Mouse (Mus musculus): ENCODE results near the gene Miip. TPM values are rescaled to one million over a fixed set of nuclear protein-coding genes. Genes with fewer than 3 reads are reported as not detected.

Miip gene
- 19.4 and 26.0 TPM in 2 replicates for total RNA-seq (2021)
- long read RNA-seq, experiment 1, transcript Miip-201 (10 exons, 1,813 nt), result major isoform, 20 of 52 reads
- long read RNA-seq, experiment 1, transcript Miip-205 (9 exons, 1,909 nt), result minor isoform, 5 of 52 reads
- long read RNA-seq, experiment 1, partial matches to known transcripts, result 3 of 52 reads
- long read RNA-seq, experiment 1, other reads (novel, unspliced or antisense), result 24 of 52 reads
- long read RNA-seq, experiment 2, transcript Miip-201 (10 exons, 1,813 nt), result major isoform, 12 of 40 reads
- long read RNA-seq, experiment 2, partial matches to known transcripts, result 3 of 40 reads
- long read RNA-seq, experiment 2, other reads (novel, unspliced or antisense), result 20 of 40 reads

DNA sequence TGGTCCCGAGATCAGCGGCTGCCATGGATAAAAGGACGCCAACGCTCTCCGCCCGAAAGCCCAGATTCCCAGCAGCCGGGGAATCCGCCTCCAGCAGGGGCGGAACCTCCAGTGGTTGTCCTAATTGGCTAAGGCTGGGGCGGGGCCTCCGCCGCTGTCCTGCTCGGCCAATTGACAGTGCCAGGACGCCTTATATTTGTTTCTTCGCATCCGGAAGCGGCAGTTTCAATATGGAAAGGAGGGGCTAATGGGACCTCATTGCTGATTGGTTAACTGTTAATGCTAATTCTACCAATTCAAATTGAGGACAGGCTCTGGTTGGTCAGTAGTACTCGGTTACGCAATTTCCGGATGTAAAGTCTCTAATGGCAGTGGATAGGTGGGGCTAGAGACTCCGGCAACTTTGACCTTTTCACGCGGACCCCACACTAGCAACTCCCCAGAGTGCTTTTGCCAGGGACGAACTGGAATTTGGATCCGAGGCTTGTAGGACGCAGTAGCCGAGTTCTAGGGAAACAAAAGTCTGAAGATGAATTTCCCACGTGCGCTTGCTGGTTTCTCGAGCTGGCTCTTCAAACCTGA, at the start of gene Miip, which contains the start of gene Fv1:
Gene Miip (minus strand): TSS at position 367 of the 582 bp plus-strand sequence.
Gene Fv1 (plus strand): TSS at position 530 of the 582 bp plus-strand sequence.
- peak; percentile 97 for DNase-seq

- DNase-seq, result no peak
Observed at GRCm38 (mm10) chr4:147909486-147909885, 40.9 kb upstream of the Miip start.

- peak; percentile 70 for DNase-seq
Observed at GRCm38 (mm10) chr4:147906230-147906629, 37.6 kb upstream of the Miip start.

DNA sequence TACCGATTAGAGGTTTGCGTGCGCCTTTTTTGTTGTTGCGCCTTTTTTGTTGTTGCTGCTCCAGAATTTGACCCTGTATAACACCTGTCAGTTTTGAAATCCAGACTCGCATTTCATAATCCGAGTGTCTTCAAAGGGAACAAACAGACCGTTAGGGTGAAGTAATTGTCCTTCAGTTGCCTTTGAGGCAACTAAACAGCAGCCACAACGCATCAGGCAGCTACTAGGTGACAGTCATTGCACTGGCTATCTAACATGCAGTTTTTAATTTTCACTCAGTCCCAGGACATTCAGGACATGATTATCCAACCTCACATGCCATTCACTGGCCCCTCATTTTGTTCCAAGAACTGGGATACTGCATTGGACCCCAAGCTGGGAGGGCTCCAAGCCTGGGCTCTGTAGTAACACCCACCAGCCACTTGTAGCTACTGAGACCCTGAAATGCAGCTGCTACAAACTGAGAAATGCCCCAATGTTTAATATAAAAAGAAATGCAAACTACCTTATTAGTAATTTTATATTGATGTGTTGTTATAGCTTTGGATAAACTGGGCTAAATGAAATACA, 36.6 kb upstream of the Miip start:
- no peak for DNase-seq

DNA sequence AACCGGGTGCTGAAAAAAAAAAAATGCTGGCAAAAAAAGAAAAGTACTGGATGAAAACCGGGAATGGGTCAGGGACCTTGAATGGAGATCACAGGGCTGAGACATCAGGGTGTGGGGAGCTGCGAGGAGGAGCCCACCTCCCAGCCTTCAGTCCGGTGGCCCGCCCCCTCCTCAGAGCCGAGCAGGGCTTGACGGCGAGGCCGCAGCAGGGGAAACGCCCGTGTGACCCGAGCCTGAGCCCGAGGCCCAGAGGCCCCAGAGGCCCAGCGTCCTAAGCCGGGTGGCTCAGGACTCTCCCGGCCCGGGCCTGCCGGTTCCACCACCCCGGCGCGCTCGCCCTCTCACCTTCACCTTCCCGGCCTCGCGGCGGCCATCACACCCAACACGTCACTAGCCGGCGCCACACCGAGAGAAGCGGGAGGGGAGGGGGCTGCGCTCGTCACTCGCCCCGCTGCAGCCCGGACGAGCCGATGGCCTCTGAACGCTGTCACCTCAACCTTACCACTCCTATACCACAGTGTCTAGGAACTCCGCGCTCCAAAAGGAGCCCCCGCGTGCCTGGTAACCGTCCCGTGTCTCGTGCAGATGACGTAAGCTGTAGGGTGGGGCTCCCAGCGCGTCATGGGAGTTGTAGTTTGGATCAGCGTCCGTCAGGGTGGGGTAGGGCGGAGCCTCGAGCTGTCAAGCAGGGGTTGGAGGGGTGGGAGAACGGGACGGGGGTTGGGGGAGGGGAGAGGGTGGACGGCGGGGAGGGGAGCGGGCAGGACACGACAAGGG, 35.9 kb upstream of the Miip start, which contains the start of gene Mfn2:
Gene Mfn2 (minus strand): TSS at position 392 of the 777 bp plus-strand sequence.
- DNase-seq, result peak; percentile 92

DNA sequence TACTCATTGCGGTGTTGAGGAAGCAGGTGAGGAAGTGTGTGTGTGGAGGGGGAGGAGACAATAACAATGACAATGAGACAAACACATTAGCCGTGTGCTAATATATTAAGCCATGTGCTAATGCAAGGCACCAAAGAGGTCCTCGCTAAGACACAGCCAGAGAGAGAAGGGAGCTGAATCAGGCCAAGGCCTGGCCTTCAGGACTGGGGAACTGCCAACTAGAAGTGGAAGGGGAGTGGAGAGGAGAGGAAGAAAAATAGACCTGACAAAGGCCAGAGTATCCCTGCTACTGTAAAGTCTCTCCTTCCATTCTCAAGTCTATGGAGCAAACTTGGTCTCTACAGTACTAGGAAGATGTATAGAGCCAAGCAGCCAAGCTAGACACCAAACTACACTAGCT, 35.0 kb upstream of the Miip start:
- peak; percentile 72 for DNase-seq

- peak; percentile 48 for DNase-seq
Observed at GRCm38 (mm10) chr4:147902906-147903500, 34.4 kb upstream of the Miip start.

GRCm38 (mm10) chr4:147900452-147900851, 31.8 kb upstream of the Miip start:
- no peak for DNase-seq

DNA sequence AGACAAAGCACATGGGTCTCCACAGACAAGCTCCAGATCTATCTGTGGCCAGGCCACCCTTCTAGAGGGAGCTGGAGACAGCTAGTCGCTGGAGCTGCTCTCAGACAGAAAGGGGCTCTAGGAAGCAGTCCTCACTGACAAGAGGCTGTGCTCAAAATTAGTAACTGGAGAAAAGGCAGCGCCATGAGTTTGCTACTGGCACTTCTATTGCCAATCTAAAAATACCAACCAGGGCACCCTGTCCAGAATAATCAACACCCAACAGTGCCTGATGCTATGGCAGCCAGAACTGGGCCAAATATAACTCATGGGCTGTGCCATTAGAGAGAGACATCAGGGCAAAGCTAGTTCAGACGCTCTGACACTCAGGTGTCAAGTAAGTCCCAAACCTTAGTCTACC, 28.7 kb upstream of the Miip start:
- no peak for DNase-seq

DNA sequence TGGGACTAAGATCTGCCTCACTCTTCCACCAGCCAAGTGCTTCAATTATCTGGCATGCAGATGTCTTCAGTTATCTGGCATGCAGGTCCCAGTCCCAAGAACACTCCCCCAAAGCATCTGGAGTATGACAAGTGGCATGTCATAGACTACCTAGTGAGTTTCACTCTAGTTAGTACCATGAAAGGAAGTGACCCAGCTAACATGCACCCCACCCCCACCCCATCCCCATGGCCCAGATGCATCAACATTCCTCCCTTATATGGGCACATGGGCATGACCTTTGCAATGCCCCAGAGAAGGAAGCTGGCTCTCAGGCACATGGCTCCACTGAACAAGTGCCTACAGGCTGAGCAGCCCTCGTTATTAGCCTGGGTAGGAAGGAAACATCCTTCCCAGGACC, 27.8 kb upstream of the Miip start:
- no peak for DNase-seq

- DNase-seq, result no peak
Observed at GRCm38 (mm10) chr4:147895815-147896330, 27.3 kb upstream of the Miip start.

DNA sequence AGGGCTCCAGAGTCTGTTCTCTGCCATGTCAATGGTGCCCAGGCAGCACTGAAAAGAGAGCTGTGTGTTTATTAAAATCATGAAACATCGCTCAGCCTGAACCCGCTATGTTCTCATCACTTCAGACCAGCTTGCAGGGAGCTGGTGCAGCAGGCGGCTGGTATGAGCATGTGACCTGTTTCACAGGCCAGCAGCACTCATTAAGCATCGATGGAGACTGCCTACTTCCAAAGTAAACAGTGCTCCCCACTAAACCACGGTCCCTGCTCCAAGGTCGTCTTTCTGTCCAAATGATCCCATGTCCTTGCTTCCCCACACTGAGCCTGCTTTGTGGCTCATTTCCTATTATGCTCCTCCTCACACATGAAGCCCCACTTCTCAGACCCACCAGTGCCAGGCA, 21.7 kb upstream of the Miip start:
- peak; percentile 26 for DNase-seq

- no peak for DNase-seq
Observed at GRCm38 (mm10) chr4:147888237-147888636, 19.6 kb upstream of the Miip start.

GRCm38 (mm10) chr4:147887277-147887676, 18.7 kb upstream of the Miip start:
- no peak for DNase-seq

- DNase-seq, result no peak
Observed at GRCm38 (mm10) chr4:147886158-147886557, 17.5 kb upstream of the Miip start.

DNA sequence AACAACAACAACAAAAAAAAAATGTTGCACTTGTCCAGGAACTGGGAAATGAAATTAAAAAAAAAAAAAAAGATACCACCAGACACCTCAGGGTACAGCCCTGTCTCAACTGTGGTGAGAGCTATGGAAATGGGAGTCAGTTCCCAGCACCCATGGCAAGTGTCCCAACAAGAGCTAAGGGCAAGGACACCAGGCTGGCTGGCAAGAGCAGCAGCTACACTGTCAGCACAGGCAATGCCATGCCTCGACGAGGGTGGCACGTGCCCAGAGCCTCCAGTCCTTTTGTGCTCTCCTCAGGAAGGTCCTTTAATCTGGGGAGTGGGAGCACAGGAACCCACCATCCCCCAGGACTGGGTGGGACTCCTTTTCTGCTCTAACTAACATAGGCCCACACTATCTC, 15.5 kb upstream of the Miip start:
- peak; percentile 47 for DNase-seq

DNA sequence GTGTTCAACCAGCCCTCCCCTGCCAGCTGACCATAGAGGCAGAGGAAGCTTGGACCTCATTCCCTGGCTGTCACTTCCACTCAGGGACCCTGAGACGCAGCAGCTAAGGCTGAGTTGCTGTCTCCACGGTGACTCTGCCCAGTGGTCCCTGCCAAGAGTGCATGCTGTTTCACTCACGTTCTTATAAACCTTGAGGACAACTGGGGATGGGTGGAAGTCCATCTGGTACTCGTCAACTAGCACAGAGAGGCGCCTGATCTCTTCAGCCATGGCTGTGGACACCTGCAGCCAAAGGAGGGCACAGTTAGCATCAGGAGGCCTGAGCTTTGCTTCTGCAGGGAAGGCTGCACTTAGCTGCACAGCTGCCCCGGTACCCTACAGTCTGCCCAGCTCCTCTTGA, 14.4 kb upstream of the Miip start:
- no peak for DNase-seq

GRCm38 (mm10) chr4:147881792-147882191, 13.2 kb upstream of the Miip start:
- DNase-seq, result no peak

DNA sequence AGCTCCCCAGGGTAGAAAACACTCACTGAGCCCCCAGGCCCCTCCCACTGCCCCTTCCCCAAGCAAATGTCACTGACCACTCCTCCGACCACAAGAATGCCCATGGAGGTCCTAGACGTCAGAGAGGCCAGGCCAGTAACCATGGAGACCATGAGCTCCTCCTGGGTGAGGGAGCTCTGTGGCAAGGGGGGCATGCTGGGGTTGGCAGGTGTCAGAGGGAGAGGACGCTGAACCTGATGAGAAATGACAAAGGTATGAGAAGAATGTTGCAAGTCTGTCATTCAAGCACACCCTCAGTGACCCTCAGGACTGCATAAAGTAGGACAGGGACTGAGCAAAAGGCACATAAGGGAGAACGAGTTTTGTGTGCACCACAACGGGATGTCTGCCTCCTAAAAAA, 11.2 kb upstream of the Miip start:
- DNase-seq, result no peak

GRCm38 (mm10) chr4:147879456-147879855, 10.8 kb upstream of the Miip start:
- DNase-seq, result no peak

GRCm38 (mm10) chr4:147878537-147878936, 9.9 kb upstream of the Miip start:
- no peak for DNase-seq

Measured in adrenal gland, postnatal 14 days (tissue).